Mouse (Mus musculus) hindbrain, postnatal 0 days (tissue): ENCODE measurements around the gene Ccdc80. TPM values are rescaled to one million over a fixed set of nuclear protein-coding genes. Genes with fewer than 3 reads are reported as not detected.
A peak's percentile ranks its signal among the peaks of the same experiment; 100 is the strongest.

Experiments used
- ATAC-seq: fragments of 200-750 bp; cut with Nextera tagmentation; 2 replicates; pipeline ENCODE4 v1.8.0; 2017; ENCODE audit warnings: mild to moderate bottlenecking, moderate TSS enrichment, moderate library complexity
- DNase-seq: peaks from one replicate; pipeline ENCODE4 v3.0.0-alpha.2; 2015; ENCODE audit warnings: low spot score
- H3K27ac ChIP-seq: fragments of 300-500 bp; sonication (generic); 2 replicates; pipeline ENCODE4 v1.5.1; 2014; ENCODE audit warnings: mild to moderate bottlenecking
- H3K27me3 ChIP-seq: fragments of 300-500 bp; sonication (generic); 2 replicates; pipeline ENCODE4 v1.6.1; 2014; ENCODE audit warnings: low read length, mixed read lengths; ENCODE audit not compliant: insufficient read depth
- H3K36me3 ChIP-seq: fragments of 300-500 bp; sonication (generic); 2 replicates; pipeline ENCODE4 v1.6.1; 2014; ENCODE audit warnings: low read length, mixed read lengths; ENCODE audit not compliant: insufficient read depth
- H3K4me1 ChIP-seq: fragments of 300-500 bp; sonication (generic); 2 replicates; pipeline ENCODE4 v1.6.1; 2014; ENCODE audit warnings: antibody characterized with exemption, low read length, mixed read lengths; ENCODE audit not compliant: insufficient read depth
- H3K4me2 ChIP-seq: fragments of 300-500 bp; sonication (generic); 2 replicates; pipeline ENCODE4 v1.6.1; 2014; ENCODE audit warnings: low read depth, mild to moderate bottlenecking, low read length, moderate library complexity, mixed read lengths
- H3K4me3 ChIP-seq: fragments of 300-500 bp; sonication (generic); 2 replicates; pipeline ENCODE4 v1.5.1; 2014; ENCODE audit warnings: low read length
- H3K9ac ChIP-seq: fragments of 300-500 bp; sonication (generic); replicated peaks from 2 replicates; pipeline ENCODE4 v1.6.1; 2014; ENCODE audit warnings: mild to moderate bottlenecking, low read length, moderate library complexity, mixed read lengths
- H3K9me3 ChIP-seq: fragments of 300-500 bp; sonication (generic); 2 replicates; pipeline ENCODE4 v1.6.1; 2016; ENCODE audit warnings: low read length, mixed read lengths
- CTCF ChIP-seq: IDR thresholded peaks from 2 replicates; pipeline ENCODE4 v1.5.1; 2016; ENCODE audit warnings: antibody characterized with exemption, control low read depth, low read depth
- WGBS: fragments of 180-500 bp; shearing (Covaris S2); extraction: QIAGEN DNeasy Blood & Tissue Kit; methylation state at CpG from one replicate; pipeline ENCODE4 v1.1.7; 2014; 5-methylcytosine and 5-hydroxymethylcytosine counted together
- polyA plus RNA-seq: library from polyadenylated mRNA; unstranded; fragments of >200 nt; fragmentation: Nextera tagmentation; extraction: Ambion mirVana; gene quantifications from 2 replicates; pipeline ENCODE4 v1.2.1, GENCODE M21; 2015
- total RNA-seq: library from RNA; depleted of rRNA; stranded (reverse); fragments of >200 nt; gene quantifications from 2 replicates; pipeline ENCODE4 v1.2.3, GENCODE M21; 2014; rRNA removed

The Ccdc80 gene
- total RNA-seq (6.2 and 14.5 TPM in 2 replicates), polyA plus RNA-seq (13.6 and 14.9 TPM in 2 replicates)

DNA sequence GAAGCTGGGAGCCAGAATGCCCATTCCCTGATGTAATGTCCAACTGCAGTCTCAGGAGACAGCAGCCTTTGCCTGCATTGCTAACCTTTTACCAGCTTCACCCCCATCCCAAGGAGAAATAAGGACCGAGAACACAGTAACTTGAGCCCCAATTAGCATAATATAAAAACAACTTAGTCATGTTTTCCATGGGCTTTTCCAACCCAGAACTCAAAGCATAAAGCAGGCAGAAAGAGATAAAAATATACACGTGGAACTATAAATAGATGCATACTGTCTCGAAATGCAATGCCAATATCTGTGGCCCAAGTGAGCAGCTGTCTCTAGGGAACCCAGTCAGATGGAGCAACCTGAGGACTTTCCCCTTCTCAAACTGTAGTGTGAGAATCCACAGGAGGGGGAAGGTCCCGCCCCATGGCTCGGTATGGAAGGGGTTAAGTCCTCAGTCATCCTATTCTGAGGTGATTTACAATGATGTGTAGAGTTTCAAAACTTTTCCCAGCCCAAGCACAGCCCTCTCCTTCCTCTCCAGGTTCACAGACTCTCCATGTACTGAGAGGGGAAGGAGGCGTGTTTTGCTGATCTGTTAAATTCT is at the start of gene Ccdc80:
Ccdc80 (plus strand) TSS at position 266 of the 595 bp plus-strand sequence.
- ATAC-seq, result no peak
- Histone ChIP-seq H3K27me3 (no peaks in the 10 kb centered on the region), H3K36me3 (no peaks in the 10 kb centered on the region), H3K9ac (no peak within 1 kb of the TSS; the same call in 1 of the 2 replicates), H3K9me3 (no peaks in the 10 kb centered on the region), H3K4me1 (peaks cover 4% of the 10 kb centered on the region; the same call in 1 of the 2 replicates), H3K4me2 (peak within 1 kb of the TSS; percentile 57), H3K27ac (no peak within 1 kb of the TSS), H3K4me3 (peak within 1 kb of the TSS; percentile 29)
- 36% methylated on average over 6 of the region's 6 CpGs for WGBS
- no peak for TF ChIP-seq CTCF
- DNase-seq, result no peak

- no peak for TF ChIP-seq CTCF
- H3K4me1 ChIP-seq, result no peaks in the 10 kb centered on the region
- H3K4me2 ChIP-seq, result no peak overlapping the region
- ATAC-seq (no peak), DNase-seq (no peak)
- no peaks in the 10 kb centered on the region for H3K27me3 ChIP-seq
- H3K9ac ChIP-seq, result no peak overlapping the region
- H3K9me3 ChIP-seq, result no peaks in the 10 kb centered on the region
- no peak overlapping the region for H3K27ac ChIP-seq
- H3K36me3 ChIP-seq, result no peaks in the 10 kb centered on the region
- H3K4me3 ChIP-seq, result no peak overlapping the region
- 48% methylated on average over 3 of the region's 3 CpGs for WGBS
Measured at GRCm38 (mm10) chr16:45044844-45045243, 48.4 kb upstream of the Ccdc80 start.

DNA sequence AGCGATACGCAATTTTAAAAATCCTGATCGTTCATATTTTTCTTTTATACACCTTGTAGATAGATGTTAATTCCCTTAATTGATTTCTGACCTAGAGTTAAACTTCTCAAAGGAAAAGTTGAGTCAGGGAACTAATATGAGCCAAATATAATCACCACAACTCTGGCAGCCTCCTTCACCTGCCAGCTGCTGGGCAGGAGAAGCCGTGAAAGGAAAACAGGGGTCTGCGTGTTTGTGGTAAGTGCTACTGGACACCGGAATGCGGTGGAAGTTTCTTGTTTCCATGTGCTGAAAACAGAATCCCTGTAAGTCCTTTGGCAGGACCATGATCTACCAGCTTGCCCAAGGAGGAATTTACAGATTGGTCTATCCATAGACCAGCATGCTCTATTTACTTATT is 36.0 kb upstream of the Ccdc80 start:
- TF ChIP-seq CTCF, result no peak
- H3K27me3 ChIP-seq, result no peaks in the 10 kb centered on the region
- no peaks in the 10 kb centered on the region for H3K36me3 ChIP-seq
- H3K4me3 ChIP-seq, result no peak overlapping the region
- H3K4me2 ChIP-seq, result no peak overlapping the region
- no peak overlapping the region for H3K27ac ChIP-seq
- H3K9ac ChIP-seq, result no peak overlapping the region
- WGBS, result 95% methylated on average over 7 of the region's 7 CpGs
- no peaks in the 10 kb centered on the region for H3K9me3 ChIP-seq
- ATAC-seq, result no peak
- DNase-seq, result no peak
- no peaks in the 10 kb centered on the region for H3K4me1 ChIP-seq

DNA sequence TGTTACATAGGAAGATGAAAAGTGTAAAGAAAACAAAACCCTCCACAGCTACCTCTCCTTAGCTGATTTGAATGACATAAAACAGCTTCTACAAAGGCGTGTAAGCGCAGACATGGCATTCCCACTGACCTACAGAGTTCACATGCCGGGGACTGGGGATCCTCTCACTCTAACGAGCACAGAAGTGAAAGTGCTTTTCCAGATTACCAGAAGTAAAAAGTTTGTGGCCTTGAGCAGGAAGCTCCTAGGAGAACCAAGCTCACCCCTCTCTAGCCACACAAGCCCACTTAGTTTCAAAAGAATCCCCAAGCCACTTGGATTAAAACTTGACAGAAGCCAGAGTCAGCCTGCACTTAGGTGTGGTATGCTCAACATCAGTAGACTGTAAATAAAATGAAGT is 35.3 kb upstream of the Ccdc80 start:
- Histone ChIP-seq H3K27me3 (no peaks in the 10 kb centered on the region), H3K9ac (no peak overlapping the region), H3K4me3 (no peak overlapping the region), H3K36me3 (no peaks in the 10 kb centered on the region), H3K9me3 (no peaks in the 10 kb centered on the region), H3K4me2 (no peak overlapping the region), H3K4me1 (no peaks in the 10 kb centered on the region), H3K27ac (no peak overlapping the region)
- DNase-seq, result no peak
- no peak for TF ChIP-seq CTCF
- no peak for ATAC-seq
- WGBS, result 81% methylated on average over 4 of the region's 4 CpGs

GRCm38 (mm10) chr16:45061140-45061539 is 32.1 kb upstream of the Ccdc80 start:
- no peak for TF ChIP-seq CTCF
- H3K9me3 ChIP-seq, result no peaks in the 10 kb centered on the region
- no peak for ATAC-seq
- H3K4me2 ChIP-seq, result no peak overlapping the region
- DNase-seq, result no peak
- no peaks in the 10 kb centered on the region for H3K4me1 ChIP-seq
- 59% methylated on average over 3 of the region's 3 CpGs for WGBS
- no peaks in the 10 kb centered on the region for H3K27me3 ChIP-seq
- H3K9ac ChIP-seq, result no peak overlapping the region
- no peaks in the 10 kb centered on the region for H3K36me3 ChIP-seq
- H3K4me3 ChIP-seq, result no peak overlapping the region
- H3K27ac ChIP-seq, result no peak overlapping the region

- H3K27ac ChIP-seq, result no peak overlapping the region
- WGBS, result 88% methylated on average over 8 of the region's 8 CpGs
Measured at GRCm38 (mm10) chr16:45070383-45071083, 22.7 kb upstream of the Ccdc80 start.

DNA sequence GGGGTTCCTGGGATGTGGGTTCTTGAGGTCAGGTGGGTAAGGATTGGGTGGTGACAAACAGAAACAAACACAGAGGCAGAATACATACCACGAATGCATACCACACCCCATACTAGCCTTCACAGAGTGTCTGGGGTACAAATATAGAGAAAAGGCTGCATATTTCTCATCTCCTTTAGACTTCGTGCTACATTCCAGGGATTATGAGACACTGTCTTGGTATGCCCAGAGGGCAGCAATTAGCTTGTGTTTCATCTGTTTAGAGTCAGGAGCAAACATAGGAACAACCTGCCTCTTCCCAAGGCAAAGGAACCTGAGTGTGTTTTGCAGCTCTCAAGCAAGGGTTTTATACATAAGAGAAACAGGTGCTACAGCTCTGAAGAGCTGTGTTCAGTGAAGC is 21.8 kb upstream of the Ccdc80 start:
- ATAC-seq (no peak), DNase-seq (no peak)
- no peaks in the 10 kb centered on the region for H3K9me3 ChIP-seq
- WGBS, result 70% methylated on average over 2 of the region's 2 CpGs
- no peaks in the 10 kb centered on the region for H3K4me1 ChIP-seq
- no peak overlapping the region for H3K4me3 ChIP-seq
- H3K4me2 ChIP-seq, result no peak overlapping the region
- TF ChIP-seq CTCF, result no peak
- H3K27me3 ChIP-seq, result no peaks in the 10 kb centered on the region
- no peak overlapping the region for H3K27ac ChIP-seq
- H3K36me3 ChIP-seq, result no peaks in the 10 kb centered on the region
- H3K9ac ChIP-seq, result no peak overlapping the region

More at GRCm38 (mm10) chr16:45070383-45071083, 22.7 kb upstream of the Ccdc80 start:
- Histone ChIP-seq H3K4me1 (no peaks in the 10 kb centered on the region), H3K4me2 (no peak overlapping the region), H3K4me3 (no peak overlapping the region), H3K9me3 (no peaks in the 10 kb centered on the region), H3K36me3 (no peaks in the 10 kb centered on the region), H3K27me3 (no peaks in the 10 kb centered on the region), H3K9ac (no peak overlapping the region)
- TF ChIP-seq CTCF, result no peak
- ATAC-seq, result no peak
- DNase-seq, result no peak
